Mouse (Mus musculus) forebrain, embryonic 14.5 days (tissue): Measurements from ENCODE around the gene Copz1. TPM values are rescaled to one million over a fixed set of nuclear protein-coding genes. Genes with fewer than 3 reads are reported as not detected.
"Not testable (repeated sequence)": the region's sequence is repeated elsewhere in the genome, so short reads cannot be mapped to it uniquely, and the experiment has no call there.

Experiments used
- ATAC-seq: fragments of 200-750 bp; cut with Nextera tagmentation; 2 replicates; pipeline ENCODE4 v1.8.0; 2017; ENCODE audit warnings: mild to moderate bottlenecking, moderate library complexity
- DNase-seq: peaks from one replicate; pipeline ENCODE4 v3.0.0-alpha.2; 2015; ENCODE audit warnings: low spot score
- H3K27ac ChIP-seq: fragments of 300-500 bp; sonication (generic); 2 replicates; pipeline ENCODE4 v1.5.1; 2014; ENCODE audit warnings: low read depth, mild to moderate bottlenecking, control low read depth, low read length, moderate library complexity
- H3K27me3 ChIP-seq: fragments of 300-500 bp; sonication (generic); replicated peaks from 2 replicates; pipeline ENCODE4 v1.6.1; 2014; ENCODE audit warnings: low read length, control low read depth, mixed read lengths; ENCODE audit not compliant: control insufficient read depth, insufficient read depth
- H3K36me3 ChIP-seq: fragments of 300-500 bp; sonication (generic); 2 replicates; pipeline ENCODE4 v1.6.1; 2014; ENCODE audit warnings: low read length, control low read depth; ENCODE audit not compliant: control insufficient read depth, insufficient read depth
- H3K4me1 ChIP-seq: fragments of 300-500 bp; sonication (generic); 2 replicates; pipeline ENCODE4 v1.6.1; 2014; ENCODE audit warnings: antibody characterized with exemption, low read length, control low read depth; ENCODE audit not compliant: control insufficient read depth, insufficient read depth
- H3K4me2 ChIP-seq: fragments of 300-500 bp; sonication (generic); 2 replicates; pipeline ENCODE4 v1.6.1; 2014; ENCODE audit warnings: mild to moderate bottlenecking, control low read depth, low read length
- H3K4me3 ChIP-seq: fragments of 300-500 bp; sonication (generic); 2 replicates; pipeline ENCODE4 v1.5.1; 2014; ENCODE audit warnings: low read depth, low read length, control low read depth
- H3K9ac ChIP-seq: fragments of 300-500 bp; sonication (generic); 2 replicates; pipeline ENCODE4 v1.6.1; 2014; ENCODE audit warnings: mild to moderate bottlenecking, low read length, control low read depth, moderate library complexity
- H3K9me3 ChIP-seq: fragments of 300-500 bp; sonication (generic); replicated peaks from 2 replicates; pipeline ENCODE4 v1.6.1; 2016; ENCODE audit warnings: low read length, control low read depth, mixed read lengths; ENCODE audit not compliant: control insufficient read depth
- WGBS: fragments of 180-500 bp; shearing (Covaris S2); extraction: QIAGEN DNeasy Blood & Tissue Kit; methylation state at CpG from one replicate; pipeline ENCODE4 v1.1.7; 2014; 5-methylcytosine and 5-hydroxymethylcytosine counted together
- polyA plus RNA-seq: library from polyadenylated mRNA; unstranded; fragments of >200 nt; fragmentation: Nextera tagmentation; extraction: Ambion mirVana; gene quantifications from 2 replicates; pipeline ENCODE4 v1.2.1, GENCODE M21; 2014

Copz1 gene
- polyA plus RNA-seq, 1 experiment from 2014 or later: 271 TPM

- DNase-seq (no peak), ATAC-seq (no peak)
- Histone ChIP-seq H3K4me1 (peaks cover 4% of the 10 kb centered on the region), H3K4me2 (no peak overlapping the region), H3K27me3 (no peaks in the 10 kb centered on the region), H3K9me3 (no peaks in the 10 kb centered on the region), H3K27ac (no peak overlapping the region), H3K9ac (no peak overlapping the region), H3K4me3 (no peak overlapping the region), H3K36me3 (no peaks in the 10 kb centered on the region)
- 83% methylated on average over 5 of the region's 5 CpGs for WGBS
Measured at GRCm38 (mm10) chr15:103259162-103259561, 13.4 kb upstream of the Copz1 start.

- 66% methylated on average over 1 of the region's 1 CpGs for WGBS
- Histone ChIP-seq H3K9ac (no peak overlapping the region), H3K4me3 (no peak overlapping the region), H3K9me3 (no peaks in the 10 kb centered on the region), H3K4me2 (no peak overlapping the region), H3K4me1 (peaks cover 1% of the 10 kb centered on the region), H3K27ac (no peak overlapping the region), H3K36me3 (no peaks in the 10 kb centered on the region), H3K27me3 (no peaks in the 10 kb centered on the region)
- ATAC-seq: no peak
- DNase-seq: no peak
Measured at GRCm38 (mm10) chr15:103259989-103260388, 12.5 kb upstream of the Copz1 start.

GRCm38 (mm10) chr15:103264794-103265193, 7.7 kb upstream of the Copz1 start:
- Histone ChIP-seq H3K4me1 (no peaks in the 10 kb centered on the region), H3K9me3 (no peaks in the 10 kb centered on the region), H3K4me3 (no peak overlapping the region), H3K4me2 (no peak overlapping the region), H3K27me3 (no peaks in the 10 kb centered on the region), H3K27ac (no peak overlapping the region), H3K36me3 (no peaks in the 10 kb centered on the region), H3K9ac (no peak overlapping the region)
- ATAC-seq: no peak
- 90% methylated on average over 2 of the region's 2 CpGs for WGBS
- no peak for DNase-seq

GRCm38 (mm10) chr15:103268903-103269302, 3.6 kb upstream of the Copz1 start:
- no peak overlapping the region for H3K4me2 ChIP-seq
- ATAC-seq: no peak
- 85% methylated on average over 4 of the region's 4 CpGs for WGBS
- no peak overlapping the region for H3K27ac ChIP-seq
- no peak overlapping the region for H3K9ac ChIP-seq
- DNase-seq: no peak
- H3K36me3 ChIP-seq: no peaks in the 10 kb centered on the region
- no peaks in the 10 kb centered on the region for H3K9me3 ChIP-seq
- no peaks in the 10 kb centered on the region for H3K27me3 ChIP-seq
- peaks cover 6% of the 10 kb centered on the region for H3K4me1 ChIP-seq
- H3K4me3 ChIP-seq: no peak overlapping the region

GRCm38 (mm10) chr15:103275943-103276342, 3.4 kb downstream of the Copz1 start:
- DNase-seq, H3K36me3 ChIP-seq, H3K27ac ChIP-seq, H3K4me1 ChIP-seq, H3K4me3 ChIP-seq, ATAC-seq, H3K9me3 ChIP-seq, H3K27me3 ChIP-seq, H3K9ac ChIP-seq, H3K4me2 ChIP-seq: not testable (repeated sequence)
- WGBS: 97% methylated on average over 2 of the region's 3 CpGs

DNA sequence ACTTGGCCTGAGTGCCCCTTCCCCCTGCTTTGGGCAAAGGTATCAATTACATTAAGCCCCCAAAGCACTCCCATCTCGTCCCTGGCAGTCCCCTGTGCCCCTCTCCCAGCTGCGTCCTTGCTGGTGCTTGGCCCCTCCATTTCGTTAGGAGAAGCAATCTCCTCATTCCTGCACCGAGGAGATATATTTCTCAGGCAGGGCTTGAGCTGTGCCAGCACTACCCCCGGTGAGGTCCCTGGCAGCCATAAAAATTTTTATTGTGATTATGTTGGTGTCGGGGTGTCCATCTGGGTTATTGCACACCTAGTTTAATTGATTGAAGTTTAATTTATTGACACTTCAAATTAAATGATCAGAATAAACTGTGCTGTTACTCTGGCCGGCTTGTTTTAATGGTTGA, 5.4 kb downstream of the Copz1 start:
- Histone ChIP-seq H3K9me3 (no peaks in the 10 kb centered on the region), H3K4me2 (no peak overlapping the region), H3K9ac (no peak overlapping the region), H3K4me1 (peaks cover 8% of the 10 kb centered on the region), H3K27me3 (no peaks in the 10 kb centered on the region), H3K4me3 (no peak overlapping the region), H3K36me3 (0 out of 2 replicates have a peak, but pooled peaks cover 2% of the 10 kb centered on the region), H3K27ac (no peak overlapping the region)
- no peak for ATAC-seq
- DNase-seq: no peak
- 68% methylated on average over 7 of the region's 7 CpGs for WGBS

DNA sequence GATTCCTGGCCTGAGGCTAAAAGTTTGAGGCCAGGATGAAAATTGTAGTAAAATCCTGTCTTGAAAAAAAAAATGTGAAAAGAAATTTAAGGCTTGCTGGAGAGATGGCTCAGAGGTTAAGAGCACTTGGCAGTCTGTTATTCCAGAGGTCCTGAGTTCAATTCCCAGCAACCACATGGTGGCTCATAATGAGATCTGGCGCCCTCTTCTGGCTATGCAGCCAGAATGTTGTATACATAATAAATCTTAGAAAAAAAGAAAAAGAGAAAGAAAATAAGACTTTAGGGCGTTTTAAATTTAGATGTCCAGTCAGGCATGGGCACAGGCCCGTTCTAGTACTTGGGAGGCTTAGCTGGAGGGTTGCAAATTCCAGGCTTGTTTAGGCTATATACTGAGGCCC, 7.2 kb downstream of the Copz1 start:
- no peak overlapping the region for H3K27ac ChIP-seq
- DNase-seq: no peak
- no peak overlapping the region for H3K9ac ChIP-seq
- H3K9me3 ChIP-seq: no peaks in the 10 kb centered on the region
- H3K27me3 ChIP-seq: no peaks in the 10 kb centered on the region
- WGBS: 60% methylated on average over 3 of the region's 3 CpGs
- H3K36me3 ChIP-seq: 0 out of 2 replicates have a peak, but pooled peaks cover 2% of the 10 kb centered on the region
- no peak for ATAC-seq
- H3K4me1 ChIP-seq: peaks cover 1% of the 10 kb centered on the region
- no peak overlapping the region for H3K4me3 ChIP-seq
- H3K4me2 ChIP-seq: no peak overlapping the region

DNA sequence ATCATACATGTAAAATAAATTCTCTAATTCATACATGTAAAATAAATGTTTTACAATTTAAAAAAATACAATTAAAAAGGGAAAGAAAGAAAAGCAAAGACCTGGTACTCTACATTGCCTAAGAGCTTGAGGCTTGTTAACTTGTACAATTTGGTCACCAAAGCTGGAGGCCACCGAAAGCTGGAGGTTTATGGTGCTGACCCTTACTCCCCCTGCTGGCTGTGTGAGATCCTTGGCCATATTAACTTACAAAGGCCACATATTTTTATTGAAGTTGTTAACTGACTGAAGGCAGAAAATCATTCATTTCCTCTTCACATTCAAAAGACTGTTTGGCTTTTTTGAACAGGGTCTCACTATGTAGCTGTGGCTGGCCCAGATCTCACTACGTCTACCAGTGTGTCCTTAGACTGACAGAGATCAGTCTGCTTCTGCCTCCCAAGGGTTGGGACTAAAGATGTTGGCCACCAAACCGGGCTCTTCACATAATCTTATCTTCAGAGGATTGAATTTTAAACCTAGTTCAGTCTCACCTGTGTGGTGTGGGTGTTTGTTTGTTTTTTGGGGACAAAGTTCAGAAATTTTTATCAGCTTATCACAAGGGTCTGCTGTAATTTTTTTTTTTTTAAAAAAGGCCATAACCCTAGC, 8.4 kb downstream of the Copz1 start:
- WGBS: 71% methylated on average over 3 of the region's 3 CpGs
- DNase-seq (no peak), ATAC-seq (no peak)
- Histone ChIP-seq H3K4me1 (peaks cover 12% of the 10 kb centered on the region), H3K27me3 (no peaks in the 10 kb centered on the region), H3K9me3 (no peaks in the 10 kb centered on the region), H3K27ac (no peak overlapping the region), H3K4me2 (no peak overlapping the region), H3K4me3 (no peak overlapping the region), H3K9ac (no peak overlapping the region), H3K36me3 (0 out of 2 replicates have a peak, but pooled peaks cover 2% of the 10 kb centered on the region)

- no peak for ATAC-seq
- H3K9me3 ChIP-seq: no peaks in the 10 kb centered on the region
- no peaks in the 10 kb centered on the region for H3K27me3 ChIP-seq
- 0 out of 2 replicates have a peak, but pooled peaks cover 2% of the 10 kb centered on the region for H3K36me3 ChIP-seq
- WGBS: 92% methylated on average over 3 of the region's 3 CpGs
- peaks cover 12% of the 10 kb centered on the region for H3K4me1 ChIP-seq
- no peak overlapping the region for H3K4me3 ChIP-seq
- H3K27ac ChIP-seq: no peak overlapping the region
- H3K4me2 ChIP-seq: no peak overlapping the region
- DNase-seq: no peak
- H3K9ac ChIP-seq: no peak overlapping the region
Measured at GRCm38 (mm10) chr15:103281465-103282205, 9.1 kb downstream of the Copz1 start.
